Mouse (Mus musculus) kidney, postnatal 25 days (tissue): ENCODE data around the gene Tmem231.

Source experiments
- DNase-seq, 2 experiments: peaks; one replicate each; pipeline ENCODE4 v3.0.0; 2021; ENCODE audit warnings: mixed read lengths in 2 of 2

Tmem231 gene

GRCm38 (mm10) chr8:111933348-111934076 lies at the start of gene Tmem231:
Gene Tmem231 (minus strand): TSS chr8:111933881.
- DNase-seq = peak; percentile 92 to 96

- no peak for DNase-seq
Measured at GRCm38 (mm10) chr8:111982116-111982515, 48.4 kb upstream of the Tmem231 start.

GRCm38 (mm10) chr8:111978147-111978546 lies 44.5 kb upstream of the Tmem231 start:
- DNase-seq = no peak

- no peak for DNase-seq
Measured at GRCm38 (mm10) chr8:111976326-111976725, 42.6 kb upstream of the Tmem231 start.

- DNase-seq = no peak
Measured at GRCm38 (mm10) chr8:111975706-111976105, 42.0 kb upstream of the Tmem231 start.

- DNase-seq = no peak
Measured at GRCm38 (mm10) chr8:111974138-111974537, 40.5 kb upstream of the Tmem231 start.

- no peak for DNase-seq
Measured at GRCm38 (mm10) chr8:111968991-111969390, 35.3 kb upstream of the Tmem231 start.

GRCm38 (mm10) chr8:111968541-111968940 lies 34.9 kb upstream of the Tmem231 start:
- no peak for DNase-seq

GRCm38 (mm10) chr8:111967246-111967870 lies 33.7 kb upstream of the Tmem231 start:
- no peak for DNase-seq

GRCm38 (mm10) chr8:111964849-111965561 lies 31.3 kb upstream of the Tmem231 start:
- no peak for DNase-seq

GRCm38 (mm10) chr8:111964351-111964750 lies 30.7 kb upstream of the Tmem231 start:
- no peak for DNase-seq

- DNase-seq = no peak
Measured at GRCm38 (mm10) chr8:111963546-111963945, 29.9 kb upstream of the Tmem231 start.

GRCm38 (mm10) chr8:111963091-111963490 lies 29.4 kb upstream of the Tmem231 start:
- peak in 1 of 2 experiments; percentile 7 for DNase-seq

- no peak for DNase-seq
Measured at GRCm38 (mm10) chr8:111962589-111962988, 28.9 kb upstream of the Tmem231 start.

- DNase-seq = no peak
Measured at GRCm38 (mm10) chr8:111961330-111961729, 27.6 kb upstream of the Tmem231 start.

GRCm38 (mm10) chr8:111960591-111961321 lies 27.1 kb upstream of the Tmem231 start:
- no peak for DNase-seq

GRCm38 (mm10) chr8:111957231-111957630 lies 23.6 kb upstream of the Tmem231 start:
- DNase-seq = no peak

GRCm38 (mm10) chr8:111955879-111956278 lies 22.2 kb upstream of the Tmem231 start:
- DNase-seq = no peak

GRCm38 (mm10) chr8:111954844-111955594 lies 21.3 kb upstream of the Tmem231 start:
- no peak for DNase-seq

- no peak for DNase-seq
Measured at GRCm38 (mm10) chr8:111951936-111952335, 18.3 kb upstream of the Tmem231 start.

GRCm38 (mm10) chr8:111951317-111951716 lies 17.6 kb upstream of the Tmem231 start:
- no peak for DNase-seq

GRCm38 (mm10) chr8:111950846-111951245 lies 17.2 kb upstream of the Tmem231 start:
- DNase-seq = no peak
